Mouse (Mus musculus): ENCODE measurements around the gene Adam12. TPM values are rescaled to one million over a fixed set of nuclear protein-coding genes. Genes with fewer than 3 reads are reported as not detected.

The Adam12 gene
- polyA plus RNA-seq, 1 experiment from 2014 or later, result 2.7 TPM

GRCm38 (mm10) chr7:133839546-133839945, 392.4 kb downstream of the Adam12 start:
- Histone ChIP-seq H3K4me2 (ENCODE audit: low read depth, low read length) (no peak overlapping the region), H3K27ac (ENCODE audit: low read depth, low read length) (no peak overlapping the region), H3K4me1 (ENCODE audit: control insufficient read depth, insufficient read depth, low read length) (no peaks in the 10 kb centered on the region), H3K36me3 (ENCODE audit: control insufficient read depth, insufficient read depth, low read length) (no peaks in the 10 kb centered on the region), H3K27me3 (ENCODE audit: control insufficient read depth, insufficient read depth, low read length) (no peaks in the 10 kb centered on the region), H3K9ac (replicated peaks; ENCODE audit: low read depth, low read length) (no peak overlapping the region), H3K9me3 (ENCODE audit: control insufficient read depth, low read length) (no peaks in the 10 kb centered on the region), H3K4me3 (ENCODE audit: low read depth, low read length) (no peak overlapping the region)
- 87% methylated on average over 4 of the region's 4 CpGs for WGBS
- ATAC-seq (ENCODE audit: low read depth), result no peak

Small RNA genes lying within 50 kb of the gene (microRNA-seq; reads per million reads assigned to microRNA genes)
- not detected for gene Gm23631

Other genes with a start within 250 kb of the Adam12 start
- 0.40 and 0.47 TPM in 2 replicates for gene D7Ertd443e, start 153.5 kb upstream of the Adam12 start, polyA plus RNA-seq (2014; fragmentation: Nextera tagmentation; extraction: Ambion mirVana)

Data from neural tube, embryonic 14.5 days (tissue).